Mouse (Mus musculus) liver, embryonic 11.5 days (tissue): Measurements from ENCODE around the gene Lyzl6. TPM values are rescaled to one million over a fixed set of nuclear protein-coding genes. Genes with fewer than 3 reads are reported as not detected.
A peak's percentile ranks its signal among the peaks of the same experiment; 100 is the strongest.

ENCODE experiments used
- ATAC-seq: fragments of 200-750 bp; cut with Nextera tagmentation; replicated peaks from 2 replicates; pipeline ENCODE4 v1.8.0; 2017; ENCODE audit warnings: moderate number of reproducible peaks, mild to moderate bottlenecking, moderate TSS enrichment, moderate library complexity; ENCODE audit not compliant: low FRiP score
- DNase-seq: peaks from one replicate; pipeline ENCODE4 v3.0.0-alpha.2; 2017; ENCODE audit warnings: low spot score
- H3K27ac ChIP-seq: fragments of 300-500 bp; sonication (generic); 2 replicates; pipeline ENCODE4 v1.5.1; 2014; ENCODE audit warnings: mild to moderate bottlenecking, low read depth, low read length, control low read depth
- H3K27me3 ChIP-seq: fragments of 300-500 bp; sonication (generic); replicated peaks from 2 replicates; pipeline ENCODE4 v1.6.1; 2014; ENCODE audit warnings: low read length, mixed read lengths; ENCODE audit not compliant: control insufficient read depth, insufficient read depth
- H3K36me3 ChIP-seq: fragments of 300-500 bp; sonication (generic); 2 replicates; pipeline ENCODE4 v1.6.1; 2014; ENCODE audit warnings: mild to moderate bottlenecking, low read length, moderate library complexity, mixed read lengths; ENCODE audit not compliant: control insufficient read depth, insufficient read depth
- H3K4me1 ChIP-seq: fragments of 300-500 bp; sonication (generic); replicated peaks from 2 replicates; pipeline ENCODE4 v1.6.1; 2014; ENCODE audit warnings: low read length, mixed read lengths; ENCODE audit not compliant: control insufficient read depth, insufficient read depth
- H3K4me2 ChIP-seq: fragments of 300-500 bp; sonication (generic); 2 replicates; pipeline ENCODE4 v1.6.1; 2014; ENCODE audit warnings: mild to moderate bottlenecking, control low read depth, moderate library complexity
- H3K4me3 ChIP-seq: fragments of 300-500 bp; sonication (generic); 2 replicates; pipeline ENCODE4 v1.5.1; 2014; ENCODE audit warnings: low read depth, low read length, control low read depth
- H3K9ac ChIP-seq: fragments of 300-500 bp; sonication (generic); 2 replicates; pipeline ENCODE4 v1.6.1; 2014; ENCODE audit warnings: low read depth, low read length, control low read depth
- H3K9me3 ChIP-seq: fragments of 300-500 bp; sonication (generic); 2 replicates; pipeline ENCODE4 v1.6.1; 2016; ENCODE audit warnings: low read length, inconsistent platforms, mixed read lengths; ENCODE audit not compliant: control insufficient read depth
- WGBS: fragments of 180-500 bp; shearing (Covaris S2); extraction: QIAGEN DNeasy Blood & Tissue Kit; methylation state at CpG from one replicate; pipeline ENCODE4 v1.1.7; 2014; 5-methylcytosine and 5-hydroxymethylcytosine counted together
- polyA plus RNA-seq: library from polyadenylated mRNA; unstranded; fragments of >200 nt; fragmentation: Nextera tagmentation; extraction: Ambion mirVana; gene quantifications from 2 replicates; pipeline ENCODE4 v1.2.1, GENCODE M21; 2014

The Lyzl6 gene
- polyA plus RNA-seq, 1 experiment from 2014 or later = not detected

DNA sequence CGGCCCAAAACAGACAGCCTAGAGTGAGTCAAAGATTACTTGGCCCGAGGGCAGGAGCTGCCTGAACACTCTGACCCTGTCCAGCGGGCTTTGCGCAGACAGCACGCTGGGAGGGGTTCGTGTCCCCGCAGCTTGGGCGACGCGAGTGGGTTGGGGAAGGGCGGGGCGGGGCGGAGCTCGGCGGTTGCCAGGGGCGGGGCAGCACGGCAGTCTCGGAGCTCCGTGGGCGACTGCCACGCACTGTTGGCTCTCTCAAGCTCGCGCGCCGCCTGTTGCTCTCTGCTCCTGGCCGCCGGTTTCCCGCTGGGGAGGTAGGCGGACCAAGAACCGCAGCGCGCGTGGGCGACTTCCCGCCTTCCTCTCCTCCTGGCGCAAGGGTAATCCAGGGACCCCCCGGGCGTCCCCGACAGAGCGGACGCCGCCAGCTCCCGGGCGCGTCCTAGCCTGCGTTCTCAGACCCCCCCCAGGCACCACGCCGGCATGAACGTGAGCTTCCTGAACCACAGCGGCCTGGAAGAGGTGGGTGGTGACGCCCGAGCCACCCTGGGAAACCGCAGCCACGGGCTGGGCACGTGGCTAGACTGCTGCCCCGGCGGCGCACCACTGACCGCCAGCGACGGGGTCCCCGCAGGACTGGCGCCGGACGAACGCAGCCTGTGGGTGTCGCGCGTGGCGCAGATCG lies 10.8 kb upstream of the Lyzl6 start, which contains the start of gene Rprml:
Gene Rprml (plus strand): TSS at position 270 of the 682 bp plus-strand sequence.
- peak within 1 kb of the TSS; percentile 59 for H3K4me2 ChIP-seq
- WGBS = 2% methylated on average over 71 of the region's 71 CpGs
- no peak within 1 kb of the TSS for H3K27ac ChIP-seq
- H3K4me3 ChIP-seq = peak within 1 kb of the TSS; percentile 33
- H3K36me3 ChIP-seq = no peaks in the 10 kb centered on the region
- H3K9ac ChIP-seq = no peak within 1 kb of the TSS
- no peak for DNase-seq
- H3K27me3 ChIP-seq = peaks cover 73% of the 10 kb centered on the region
- ATAC-seq = no peak; the same call in 1 of the 2 replicates
- H3K9me3 ChIP-seq = no peaks in the 10 kb centered on the region
- H3K4me1 ChIP-seq = peaks cover 3% of the 10 kb centered on the region

DNA sequence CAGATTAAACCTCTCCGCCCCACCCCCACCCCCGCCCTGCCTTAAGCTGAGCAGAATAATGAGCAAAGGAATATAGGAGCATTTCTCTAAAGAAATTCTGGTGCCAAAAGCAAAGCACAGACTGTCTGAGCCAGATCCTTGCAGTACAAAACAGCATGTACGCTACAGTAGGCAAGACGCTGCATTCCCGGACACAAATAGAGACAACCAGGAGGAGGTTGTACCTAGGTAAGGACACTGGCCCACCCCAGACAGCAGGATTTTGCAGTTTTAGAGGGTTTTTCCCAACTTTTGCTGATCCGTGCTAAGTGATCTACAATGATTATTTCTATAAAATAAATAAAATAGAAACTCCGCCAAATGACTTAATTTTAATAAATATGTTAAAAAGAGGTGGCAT lies 10.0 kb upstream of the Lyzl6 start:
- Histone ChIP-seq H3K4me1 (peaks cover 3% of the 10 kb centered on the region), H3K4me3 (no peak overlapping the region), H3K27me3 (peaks cover 69% of the 10 kb centered on the region), H3K4me2 (no peak overlapping the region), H3K9ac (no peak overlapping the region), H3K9me3 (no peaks in the 10 kb centered on the region), H3K27ac (no peak overlapping the region), H3K36me3 (no peaks in the 10 kb centered on the region)
- DNase-seq = no peak
- WGBS = 35% methylated on average over 7 of the region's 7 CpGs
- ATAC-seq = no peak

DNA sequence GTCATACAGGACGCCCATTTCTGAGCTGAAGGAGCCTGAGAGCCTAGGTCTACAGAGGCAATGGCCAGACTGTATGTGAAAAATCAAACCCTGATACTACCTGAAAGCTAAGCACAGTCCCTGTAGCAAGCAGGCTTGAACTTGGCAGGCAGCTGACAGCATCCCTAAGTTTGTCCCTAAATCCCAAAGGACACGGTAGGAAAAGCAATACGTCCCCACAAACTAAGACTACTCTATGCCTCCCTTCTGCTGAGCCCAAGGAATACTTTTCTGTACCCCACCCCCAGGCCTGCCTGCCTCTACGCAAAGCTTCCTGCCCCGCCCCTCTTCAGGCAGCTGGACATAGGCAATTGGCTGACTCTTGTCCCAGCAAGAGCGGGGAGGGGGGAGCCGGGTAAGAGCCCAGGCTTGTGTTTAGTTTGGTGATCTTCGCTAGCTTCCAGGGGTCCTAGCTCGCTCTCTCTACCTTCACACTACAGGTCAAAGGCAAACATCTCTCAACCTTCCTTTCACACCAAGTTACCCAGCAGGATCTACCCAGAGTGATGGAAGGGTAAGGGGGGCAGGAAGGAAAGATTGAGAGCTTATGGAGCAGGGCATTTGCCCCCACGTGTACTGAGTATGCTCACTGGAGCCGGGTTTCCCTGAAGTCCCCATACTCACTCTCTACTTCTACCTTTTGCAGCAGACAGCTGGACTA lies 9.4 kb upstream of the Lyzl6 start:
- H3K9ac ChIP-seq = no peak overlapping the region
- peaks cover 63% of the 10 kb centered on the region for H3K27me3 ChIP-seq
- ATAC-seq = no peak
- WGBS = 12% methylated on average over 11 of the region's 11 CpGs
- H3K4me2 ChIP-seq = no peak overlapping the region
- peaks cover 3% of the 10 kb centered on the region for H3K4me1 ChIP-seq
- no peaks in the 10 kb centered on the region for H3K9me3 ChIP-seq
- no peak for DNase-seq
- H3K4me3 ChIP-seq = no peak overlapping the region
- H3K27ac ChIP-seq = no peak overlapping the region
- no peaks in the 10 kb centered on the region for H3K36me3 ChIP-seq

DNA sequence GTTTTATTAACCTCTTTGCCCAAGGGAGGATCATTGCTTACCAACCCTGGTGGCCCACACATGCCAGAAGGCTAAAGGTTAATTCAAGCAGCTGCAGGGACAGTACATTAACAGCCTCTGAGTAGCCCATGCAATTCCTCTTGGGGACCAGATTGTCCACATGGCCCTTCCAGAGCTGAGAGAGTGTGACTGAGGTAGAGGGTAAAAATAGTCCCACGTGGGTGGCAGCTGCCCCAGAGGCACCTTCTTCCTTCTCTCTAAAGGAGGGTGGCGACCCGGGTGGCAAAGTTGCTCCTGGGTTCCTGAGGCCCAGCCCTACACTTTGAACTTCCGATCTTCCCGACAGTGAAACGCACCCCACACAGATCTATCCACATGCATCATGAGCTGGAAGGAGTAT lies 7.6 kb upstream of the Lyzl6 start:
- Histone ChIP-seq H3K4me3 (no peak overlapping the region), H3K9ac (no peak overlapping the region), H3K4me2 (no peak overlapping the region), H3K4me1 (peaks cover 3% of the 10 kb centered on the region), H3K36me3 (no peaks in the 10 kb centered on the region), H3K27me3 (peaks cover 48% of the 10 kb centered on the region), H3K9me3 (no peaks in the 10 kb centered on the region), H3K27ac (no peak overlapping the region)
- 69% methylated on average over 6 of the region's 6 CpGs for WGBS
- no peak for ATAC-seq
- DNase-seq = no peak

DNA sequence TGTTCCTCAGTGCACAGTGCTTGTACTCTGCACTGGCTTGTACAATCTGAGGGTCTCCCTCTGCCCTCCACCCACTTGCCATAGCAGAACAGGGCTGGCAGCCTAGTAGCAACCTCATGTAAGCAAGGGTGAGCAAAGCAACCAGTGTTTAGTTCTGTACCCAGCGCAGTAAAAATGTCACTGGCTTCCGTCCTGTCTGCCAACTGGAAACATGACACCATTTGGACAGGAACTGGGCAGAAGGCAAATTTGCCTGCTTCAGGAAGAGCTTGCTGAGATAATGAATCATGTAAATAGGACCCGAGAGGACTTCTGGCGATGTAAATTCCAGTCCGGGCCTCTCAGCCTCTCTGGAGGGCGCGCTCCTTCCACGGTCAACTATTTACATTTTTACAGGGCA lies 7.0 kb upstream of the Lyzl6 start:
- Histone ChIP-seq H3K4me1 (peaks cover 3% of the 10 kb centered on the region), H3K36me3 (no peaks in the 10 kb centered on the region), H3K27ac (no peak overlapping the region), H3K4me3 (no peak overlapping the region), H3K9me3 (no peaks in the 10 kb centered on the region), H3K9ac (no peak overlapping the region), H3K27me3 (peaks cover 44% of the 10 kb centered on the region), H3K4me2 (no peak overlapping the region)
- WGBS = 68% methylated on average over 8 of the region's 8 CpGs
- no peak for ATAC-seq
- no peak for DNase-seq

DNA sequence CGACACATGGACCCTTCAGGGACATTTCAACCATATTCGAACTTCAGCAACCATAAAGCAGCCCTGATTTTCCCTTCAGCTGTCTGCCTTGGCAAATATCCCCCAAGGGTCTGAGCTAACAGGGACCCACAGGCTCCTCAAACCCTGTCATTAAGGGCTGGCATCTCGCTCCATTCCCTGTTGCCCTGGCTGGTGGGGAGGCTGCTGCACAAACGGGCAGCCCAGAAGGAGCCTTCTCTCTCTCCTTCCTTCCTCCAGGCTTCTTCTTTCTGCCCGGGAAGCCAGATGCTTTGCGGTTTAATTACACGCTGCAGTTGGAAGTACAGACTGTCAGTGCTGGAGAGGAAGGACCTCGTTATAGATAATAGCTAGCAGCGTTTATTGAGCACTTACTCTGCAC lies 4.5 kb upstream of the Lyzl6 start:
- WGBS = 74% methylated on average over 9 of the region's 9 CpGs
- H3K27ac ChIP-seq = no peak overlapping the region
- no peaks in the 10 kb centered on the region for H3K36me3 ChIP-seq
- H3K4me1 ChIP-seq = no peaks in the 10 kb centered on the region
- ATAC-seq = no peak
- no peak for DNase-seq
- no peak overlapping the region for H3K4me3 ChIP-seq
- H3K27me3 ChIP-seq = peaks cover 25% of the 10 kb centered on the region
- H3K9ac ChIP-seq = no peak overlapping the region
- H3K9me3 ChIP-seq = no peaks in the 10 kb centered on the region
- H3K4me2 ChIP-seq = no peak overlapping the region

DNA sequence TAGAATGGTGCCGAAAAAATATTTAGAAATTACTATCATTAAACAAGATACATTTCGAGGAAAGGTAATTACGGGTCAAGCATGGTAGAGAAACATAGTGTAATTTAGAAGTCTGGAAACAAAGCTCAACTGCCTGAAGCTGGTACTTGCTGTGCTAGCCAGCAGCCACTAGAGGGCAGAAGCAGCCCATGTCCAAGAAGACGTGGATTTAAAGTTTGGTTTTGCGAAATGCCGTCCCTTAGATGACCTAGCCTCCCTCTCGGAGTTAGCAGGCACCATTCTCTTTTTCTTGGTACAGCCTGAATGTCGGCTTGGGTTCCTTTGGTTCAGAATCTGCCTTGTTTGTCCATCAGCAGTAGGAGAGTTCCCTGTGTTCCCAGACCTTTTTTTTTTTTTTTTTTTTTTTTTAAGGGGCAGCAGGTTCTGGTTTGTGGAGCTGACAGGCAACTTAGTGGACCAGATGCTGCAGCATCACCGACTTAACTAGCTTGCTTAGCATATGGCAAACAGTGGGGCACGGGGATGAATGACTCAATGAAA lies 787 bp upstream of the Lyzl6 start:
- H3K9ac ChIP-seq = no peak overlapping the region
- no peaks in the 10 kb centered on the region for H3K36me3 ChIP-seq
- peaks cover 8% of the 10 kb centered on the region for H3K27me3 ChIP-seq
- H3K4me2 ChIP-seq = no peak overlapping the region
- H3K27ac ChIP-seq = no peak overlapping the region
- no peaks in the 10 kb centered on the region for H3K4me1 ChIP-seq
- 8% methylated on average over 10 of the region's 10 CpGs for WGBS
- H3K4me3 ChIP-seq = no peak overlapping the region
- DNase-seq (no peak), ATAC-seq (no peak)
- no peaks in the 10 kb centered on the region for H3K9me3 ChIP-seq

DNA sequence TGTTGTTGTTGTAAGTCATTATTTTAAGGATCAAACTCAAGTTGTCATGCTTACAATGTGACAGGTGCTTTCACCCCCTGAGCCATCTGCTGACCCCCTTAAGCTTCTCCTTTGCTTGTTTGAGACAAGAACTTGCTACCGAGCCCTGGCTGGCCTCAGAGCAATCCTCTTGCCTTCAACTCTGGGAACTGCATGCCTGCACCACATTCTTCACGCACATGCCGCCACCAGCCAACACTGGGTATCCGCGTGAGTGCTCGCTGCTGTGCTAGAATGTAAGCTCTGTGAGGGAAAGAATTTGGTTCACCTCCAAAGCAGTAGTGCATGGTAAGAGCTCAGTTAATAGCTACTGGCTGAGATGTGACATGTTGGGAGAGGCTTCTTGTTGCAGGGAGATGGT lies 2.4 kb downstream of the Lyzl6 start:
- Histone ChIP-seq H3K36me3 (no peaks in the 10 kb centered on the region), H3K27me3 (peaks cover 11% of the 10 kb centered on the region), H3K27ac (no peak overlapping the region), H3K9me3 (no peaks in the 10 kb centered on the region), H3K4me1 (no peaks in the 10 kb centered on the region), H3K9ac (no peak overlapping the region), H3K4me2 (no peak overlapping the region), H3K4me3 (no peak overlapping the region)
- ATAC-seq (no peak), DNase-seq (peak; percentile 19)
- WGBS = 72% methylated on average over 6 of the region's 6 CpGs

DNA sequence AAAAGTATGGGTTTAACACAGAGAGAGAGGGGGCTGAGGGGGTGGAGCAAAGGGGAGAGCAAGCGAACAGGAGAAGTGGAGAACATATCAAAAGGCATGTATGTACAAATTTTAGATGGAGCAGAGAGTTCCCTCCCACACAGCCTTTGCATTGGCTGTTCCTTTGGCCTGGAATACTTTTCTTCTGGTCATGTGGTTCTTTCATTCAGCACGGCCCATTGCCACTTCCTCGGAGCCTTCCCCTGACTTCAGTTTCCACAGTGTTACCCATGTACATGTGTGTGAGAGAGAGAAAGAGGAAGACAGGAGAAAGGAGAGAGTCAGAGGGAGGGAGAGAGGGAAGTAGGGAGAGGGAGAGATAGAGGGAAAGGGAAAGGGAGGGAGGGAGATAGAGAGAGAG lies 3.2 kb downstream of the Lyzl6 start:
- H3K4me2 ChIP-seq = no peak overlapping the region
- H3K27me3 ChIP-seq = peaks cover 9% of the 10 kb centered on the region
- no peak overlapping the region for H3K27ac ChIP-seq
- ATAC-seq (no peak), DNase-seq (no peak)
- H3K9ac ChIP-seq = no peak overlapping the region
- no peak overlapping the region for H3K4me3 ChIP-seq
- no peaks in the 10 kb centered on the region for H3K36me3 ChIP-seq
- WGBS = 82% methylated on average over 3 of the region's 3 CpGs
- H3K9me3 ChIP-seq = no peaks in the 10 kb centered on the region
- H3K4me1 ChIP-seq = no peaks in the 10 kb centered on the region
